Mouse (Mus musculus) CH12F3 (cell line): Measurements from ENCODE around the gene Hadhb.

ENCODE experiments used
- in situ Hi-C: fragments of 300-500 bp; cut with MboI; formaldehyde crosslinking; loops from 2 replicates; pipeline ENCODE4 v1.14.3; 2020; ENCODE audit warnings: low sequenced_read_pairs

Hadhb gene

DNA sequence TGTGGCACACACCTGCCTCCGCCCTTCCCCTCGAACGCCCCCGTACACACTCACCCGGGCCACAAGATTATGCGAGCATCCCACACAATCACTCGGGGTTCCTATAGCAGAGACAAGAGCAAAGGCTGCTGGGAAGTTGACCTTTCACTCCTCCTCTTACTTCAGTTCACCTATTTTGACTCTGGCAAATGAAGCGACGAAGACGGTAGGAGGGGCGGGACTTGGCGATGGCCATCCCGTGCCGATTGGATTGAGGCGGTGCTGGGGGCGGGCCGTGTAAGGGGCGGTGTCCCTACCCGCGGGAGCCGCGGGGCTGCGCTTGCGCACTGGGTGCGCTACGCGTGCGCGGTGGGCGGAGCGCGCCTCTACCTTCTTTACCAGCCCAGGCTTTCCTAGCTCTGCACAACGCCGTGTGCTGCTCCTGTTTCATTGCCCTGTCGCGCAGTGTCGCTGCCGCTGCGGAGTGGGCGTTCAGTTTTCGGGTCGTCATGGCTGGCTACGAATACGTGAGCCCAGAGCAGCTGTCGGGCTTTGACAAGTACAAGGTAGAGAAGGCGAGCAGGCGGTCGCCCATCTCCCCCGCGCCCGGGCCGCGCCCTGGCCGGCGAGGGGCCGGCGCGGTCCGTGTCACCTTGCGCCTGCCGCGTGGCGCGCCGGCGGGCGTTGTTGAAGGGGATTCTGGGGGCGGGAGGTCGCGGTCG lies 77.4 kb downstream of the Hadhb start, which contains the start of gene Selenoi:
Gene Selenoi, plus strand, starts transcription at position 311 of the 701 bp plus-strand sequence.
- in situ Hi-C loops = no loop called here

DNA sequence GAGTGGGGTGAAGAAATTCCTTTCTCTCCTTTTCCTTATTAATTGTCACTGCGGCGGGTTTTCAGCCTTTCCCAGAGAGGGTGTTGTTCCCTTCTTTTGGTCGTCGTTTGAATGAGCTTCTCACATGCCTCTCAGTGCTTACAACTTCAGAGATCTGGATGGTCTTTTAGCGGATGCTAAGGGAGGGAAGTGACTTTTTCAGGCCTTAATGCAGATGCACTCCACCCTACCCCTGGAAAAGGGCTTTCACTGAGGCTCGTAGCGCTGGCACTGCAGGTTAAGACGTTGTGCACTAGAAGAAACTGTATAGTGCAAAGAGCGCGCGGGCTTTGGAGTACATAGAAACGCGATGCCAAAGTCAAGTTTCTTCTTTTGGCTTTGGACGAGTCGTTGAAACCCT lies 78.0 kb downstream of the Hadhb start:
- in situ Hi-C loops = no loop called here

- in situ Hi-C loops = no loop called here
These were observed 78.9 kb downstream of the Hadhb start for GRCm38 (mm10) chr5:30233979-30234378.
